Mouse (Mus musculus): Measurements from ENCODE around the gene Ctrb1. TPM values are rescaled to one million over a fixed set of nuclear protein-coding genes. Genes with fewer than 3 reads are reported as not detected.
A peak's percentile ranks its signal among the peaks of the same experiment; 100 is the strongest.

Ctrb1 gene
- polyA plus RNA-seq, 1 experiment from 2014 or later = not detected

DNA sequence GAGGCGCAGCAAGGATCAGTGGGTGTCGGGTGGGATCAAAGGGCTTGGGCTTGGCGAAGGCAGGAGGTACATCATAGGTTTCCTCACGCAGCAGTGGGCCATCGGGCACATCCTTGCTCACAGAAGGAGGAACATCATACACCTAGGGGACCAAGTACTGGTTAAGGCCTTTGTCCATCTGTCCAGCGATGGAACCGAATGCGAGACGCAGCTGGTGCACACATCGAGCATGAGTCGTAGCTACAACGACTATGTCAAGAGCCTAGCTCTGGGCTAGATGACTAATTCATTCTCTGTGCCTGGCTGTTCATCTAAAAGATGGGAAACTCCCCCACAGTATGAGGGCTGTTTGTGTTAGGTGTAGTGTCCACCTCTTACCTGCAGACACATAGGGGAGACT lies 23.5 kb upstream of the Ctrb1 start:
- peaks cover 50% of the 10 kb centered on the region for H3K4me1 ChIP-seq
- no peak for DNase-seq (ENCODE audit: low spot score)

GRCm38 (mm10) chr8:111713817-111714216 lies 23.0 kb upstream of the Ctrb1 start:
- DNase-seq (ENCODE audit: low spot score) = no peak
- Histone ChIP-seq H3K4me1 (peaks cover 47% of the 10 kb centered on the region), H3K4me3 (no peak overlapping the region), H3K27ac (no peak overlapping the region), H3K36me3 (peaks cover 83% of the 10 kb centered on the region), H3K27me3 (ENCODE audit: insufficient read depth, poor library complexity, severe bottlenecking) (no peaks in the 10 kb centered on the region), H3K9me3 (no peaks in the 10 kb centered on the region)
- WGBS = 93% methylated on average over 25 of the region's 25 CpGs

More for the DNA sequence above, 23.5 kb upstream of the Ctrb1 start:
- Histone ChIP-seq H3K4me3 (no peak overlapping the region), H3K27ac (no peak overlapping the region), H3K27me3 (ENCODE audit: insufficient read depth, poor library complexity, severe bottlenecking) (no peaks in the 10 kb centered on the region), H3K36me3 (peaks cover 82% of the 10 kb centered on the region), H3K9me3 (no peaks in the 10 kb centered on the region)
- 94% methylated on average over 12 of the region's 12 CpGs for WGBS

- 89% methylated on average over 11 of the region's 11 CpGs for WGBS
- peaks cover 44% of the 10 kb centered on the region for H3K4me1 ChIP-seq
- no peak for DNase-seq (ENCODE audit: low spot score)
- no peaks in the 10 kb centered on the region for H3K27me3 ChIP-seq (ENCODE audit: insufficient read depth, poor library complexity, severe bottlenecking)
- no peak overlapping the region for H3K4me3 ChIP-seq
- H3K9me3 ChIP-seq = no peaks in the 10 kb centered on the region
- peaks cover 87% of the 10 kb centered on the region for H3K36me3 ChIP-seq
- no peak overlapping the region for H3K27ac ChIP-seq
Measured at GRCm38 (mm10) chr8:111713291-111713690, 22.5 kb upstream of the Ctrb1 start.

GRCm38 (mm10) chr8:111712588-111712987 lies 21.8 kb upstream of the Ctrb1 start:
- H3K36me3 ChIP-seq = peaks cover 90% of the 10 kb centered on the region

DNA sequence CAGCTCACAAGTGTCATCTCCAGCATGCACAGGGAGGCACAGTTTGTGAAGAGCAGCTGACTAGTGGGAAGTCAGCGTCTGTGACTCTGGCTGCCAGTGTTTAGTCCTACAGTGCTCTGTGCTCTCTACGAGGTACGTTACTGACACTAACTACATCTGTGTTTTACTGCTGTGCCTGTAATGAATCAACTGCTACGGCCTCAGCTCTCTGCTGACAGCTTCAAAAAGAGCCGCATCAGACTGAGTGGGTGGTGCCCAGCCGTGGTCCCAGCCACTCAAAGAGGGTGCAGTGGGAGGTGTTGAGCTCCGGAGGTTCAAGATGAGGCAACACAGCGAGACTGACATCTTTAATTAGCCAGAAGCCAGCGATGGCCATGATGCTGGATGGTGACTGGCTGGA lies 21.3 kb upstream of the Ctrb1 start:
- Histone ChIP-seq H3K9me3 (no peaks in the 10 kb centered on the region), H3K4me3 (no peak overlapping the region), H3K27ac (no peak overlapping the region), H3K36me3 (peaks cover 92% of the 10 kb centered on the region), H3K4me1 (peaks cover 32% of the 10 kb centered on the region), H3K27me3 (ENCODE audit: insufficient read depth, poor library complexity, severe bottlenecking) (no peaks in the 10 kb centered on the region)
- 68% methylated on average over 9 of the region's 9 CpGs for WGBS
- DNase-seq (ENCODE audit: low spot score) = no peak

More at GRCm38 (mm10) chr8:111712588-111712987, 21.8 kb upstream of the Ctrb1 start:
- DNase-seq (ENCODE audit: low spot score) = no peak
- Histone ChIP-seq H3K27ac (no peak overlapping the region), H3K27me3 (ENCODE audit: insufficient read depth, poor library complexity, severe bottlenecking) (no peaks in the 10 kb centered on the region), H3K4me3 (no peak overlapping the region), H3K9me3 (no peaks in the 10 kb centered on the region), H3K4me1 (peaks cover 37% of the 10 kb centered on the region)
- WGBS = 78% methylated on average over 6 of the region's 6 CpGs

DNA sequence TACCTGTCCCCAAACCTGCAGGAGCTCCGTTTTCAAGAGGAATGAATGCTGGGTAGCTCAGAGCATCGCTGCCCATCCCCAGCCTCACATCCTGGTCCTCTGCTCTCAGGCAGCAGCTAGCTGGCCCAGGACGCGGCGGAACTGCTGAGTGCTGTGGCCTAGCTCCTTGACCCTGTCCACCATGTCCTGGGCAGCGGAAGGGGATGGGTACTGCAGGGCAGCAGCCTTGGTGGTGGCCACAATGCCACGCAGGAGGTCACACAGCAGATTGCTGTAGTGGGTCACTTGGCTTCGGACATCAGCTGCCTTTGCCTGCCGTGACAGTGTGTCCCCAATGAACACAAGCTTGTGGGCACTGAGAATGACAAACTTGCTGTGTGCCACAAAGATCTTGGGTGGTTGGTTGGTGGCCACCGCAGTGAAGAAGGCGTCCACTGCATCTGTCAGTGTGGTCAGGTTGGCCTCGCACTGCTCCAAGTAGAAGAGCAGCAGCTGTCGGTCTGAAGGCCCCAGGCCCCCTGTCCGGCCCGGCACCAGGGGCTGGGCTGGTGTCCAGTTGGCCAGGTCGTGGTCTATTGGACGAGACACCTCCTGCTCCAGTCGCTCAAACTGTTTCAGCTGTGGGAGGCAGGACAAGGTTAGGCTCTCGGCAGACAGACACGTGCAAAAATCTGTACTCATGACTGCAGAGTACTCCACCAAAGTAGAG lies 20.1 kb upstream of the Ctrb1 start:
- Histone ChIP-seq H3K27ac (no peak overlapping the region), H3K4me3 (no peak overlapping the region), H3K4me1 (peaks cover 31% of the 10 kb centered on the region), H3K27me3 (ENCODE audit: insufficient read depth, poor library complexity, severe bottlenecking) (no peaks in the 10 kb centered on the region), H3K36me3 (peaks cover 82% of the 10 kb centered on the region), H3K9me3 (no peaks in the 10 kb centered on the region)
- no peak for DNase-seq (ENCODE audit: low spot score)
- WGBS = 91% methylated on average over 20 of the region's 20 CpGs

DNA sequence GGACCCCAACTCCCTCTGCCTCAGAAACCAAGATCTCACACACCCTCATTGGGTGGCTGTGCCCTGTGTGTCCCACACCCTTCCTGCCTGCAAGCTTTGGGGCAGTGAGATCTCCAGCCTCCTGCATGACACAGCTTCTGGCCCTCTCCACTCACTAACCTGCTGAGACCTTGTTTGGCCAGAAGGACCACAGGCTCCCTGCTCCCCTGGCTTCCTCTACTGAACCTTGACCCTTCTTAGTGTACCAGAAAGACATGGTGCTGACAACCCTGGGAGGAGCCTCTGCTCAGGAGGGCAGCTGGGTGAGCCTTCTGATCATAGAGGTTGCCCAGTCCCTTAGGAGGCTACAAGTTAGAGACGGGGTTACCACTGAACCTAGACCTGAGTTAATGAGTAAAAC lies 18.4 kb upstream of the Ctrb1 start:
- peaks cover 36% of the 10 kb centered on the region for H3K4me1 ChIP-seq
- no peak overlapping the region for H3K27ac ChIP-seq
- no peaks in the 10 kb centered on the region for H3K27me3 ChIP-seq (ENCODE audit: insufficient read depth, poor library complexity, severe bottlenecking)
- 89% methylated on average over 1 of the region's 1 CpGs for WGBS
- DNase-seq (ENCODE audit: low spot score) = no peak
- no peaks in the 10 kb centered on the region for H3K9me3 ChIP-seq
- H3K4me3 ChIP-seq = no peak overlapping the region
- H3K36me3 ChIP-seq = peaks cover 65% of the 10 kb centered on the region

- Histone ChIP-seq H3K4me1 (peaks cover 36% of the 10 kb centered on the region), H3K9me3 (no peaks in the 10 kb centered on the region), H3K27ac (no peak overlapping the region), H3K4me3 (no peak overlapping the region), H3K36me3 (peaks cover 55% of the 10 kb centered on the region), H3K27me3 (ENCODE audit: insufficient read depth, poor library complexity, severe bottlenecking) (no peaks in the 10 kb centered on the region)
- 91% methylated on average over 6 of the region's 6 CpGs for WGBS
- no peak for DNase-seq (ENCODE audit: low spot score)
Measured at GRCm38 (mm10) chr8:111708265-111708664, 17.5 kb upstream of the Ctrb1 start.

DNA sequence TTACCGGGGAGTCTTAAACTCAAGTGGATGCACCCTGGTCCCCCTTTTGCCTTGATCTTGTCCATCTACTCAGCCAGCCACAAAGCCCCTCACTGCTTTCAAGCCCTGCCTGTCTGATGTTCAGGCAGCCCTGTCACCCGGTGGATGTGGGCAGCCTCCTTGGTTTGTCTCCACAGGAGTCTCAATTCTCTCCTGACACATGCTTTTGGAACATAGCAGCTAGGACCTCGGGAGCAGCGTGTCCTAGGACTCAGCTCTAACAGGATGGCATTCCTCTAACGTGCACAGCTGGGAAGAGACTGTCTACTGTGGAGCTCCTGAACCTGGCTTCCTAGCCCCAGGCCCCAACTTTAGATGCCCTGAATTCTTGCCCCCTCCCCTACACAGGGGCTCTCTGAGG lies 14.9 kb upstream of the Ctrb1 start:
- no peaks in the 10 kb centered on the region for H3K27me3 ChIP-seq (ENCODE audit: insufficient read depth, poor library complexity, severe bottlenecking)
- WGBS = 57% methylated on average over 5 of the region's 5 CpGs
- H3K4me1 ChIP-seq = peaks cover 37% of the 10 kb centered on the region
- peak overlapping the region; percentile 3 for H3K27ac ChIP-seq
- no peaks in the 10 kb centered on the region for H3K9me3 ChIP-seq
- peak; percentile 71 for DNase-seq (ENCODE audit: low spot score)
- no peak overlapping the region for H3K4me3 ChIP-seq
- peaks cover 30% of the 10 kb centered on the region for H3K36me3 ChIP-seq

GRCm38 (mm10) chr8:111705222-111705621 lies 14.4 kb upstream of the Ctrb1 start:
- 25% methylated on average over 3 of the region's 3 CpGs for WGBS
- no peaks in the 10 kb centered on the region for H3K27me3 ChIP-seq (ENCODE audit: insufficient read depth, poor library complexity, severe bottlenecking)
- peak overlapping the region; percentile 3 for H3K27ac ChIP-seq
- H3K36me3 ChIP-seq = peaks cover 25% of the 10 kb centered on the region
- peaks cover 37% of the 10 kb centered on the region for H3K4me1 ChIP-seq
- DNase-seq (ENCODE audit: low spot score) = peak; percentile 73
- H3K4me3 ChIP-seq = no peak overlapping the region
- H3K9me3 ChIP-seq = no peaks in the 10 kb centered on the region

DNA sequence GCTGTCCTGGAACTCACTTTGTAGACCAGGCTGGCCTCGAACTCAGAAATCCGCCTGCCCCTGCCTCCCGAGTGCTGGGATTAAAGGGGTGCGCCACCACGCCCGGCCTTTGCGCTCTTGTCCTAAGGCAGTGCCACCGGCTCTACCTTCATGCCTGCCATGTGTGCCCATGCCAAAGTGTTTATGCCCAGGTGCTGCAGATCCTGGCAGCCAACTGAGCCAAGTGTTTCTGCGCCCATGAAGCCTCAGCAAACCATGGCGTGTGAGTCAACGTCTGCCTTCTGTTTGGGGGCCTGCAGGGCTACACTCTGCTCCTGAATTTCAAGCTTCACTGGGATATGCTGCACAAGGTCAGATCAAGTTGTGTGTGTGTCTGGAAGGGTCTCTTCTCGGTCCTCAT lies 13.8 kb upstream of the Ctrb1 start:
- Histone ChIP-seq H3K4me3 (no peak overlapping the region), H3K4me1 (peaks cover 37% of the 10 kb centered on the region), H3K27ac (peak overlapping the region; percentile 3; the same call in 1 of the 2 replicates), H3K9me3 (no peaks in the 10 kb centered on the region), H3K36me3 (peaks cover 18% of the 10 kb centered on the region), H3K27me3 (ENCODE audit: insufficient read depth, poor library complexity, severe bottlenecking) (no peaks in the 10 kb centered on the region)
- 92% methylated on average over 12 of the region's 12 CpGs for WGBS
- no peak for DNase-seq (ENCODE audit: low spot score)

DNA sequence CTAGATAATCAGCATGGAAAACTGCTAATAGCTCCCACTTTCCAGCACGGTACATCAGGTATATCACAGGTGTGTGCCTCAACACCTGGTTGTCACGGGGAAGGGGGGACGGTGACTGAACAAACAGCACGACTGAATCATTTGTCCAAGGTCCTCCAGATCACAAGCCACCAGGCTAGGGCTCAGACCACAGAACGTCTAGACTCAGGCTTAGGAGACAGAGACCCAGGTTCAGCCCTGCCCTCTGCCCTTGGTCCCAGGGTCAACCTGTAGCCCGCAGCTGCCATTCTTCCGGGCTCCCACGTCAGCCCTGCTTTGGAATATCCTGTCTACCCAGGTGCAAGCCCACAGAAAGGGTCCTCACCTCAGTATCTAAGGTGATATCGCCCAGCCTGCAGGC lies 10.6 kb upstream of the Ctrb1 start:
- Histone ChIP-seq H3K27ac (no peak overlapping the region), H3K4me3 (no peak overlapping the region), H3K4me1 (peaks cover 30% of the 10 kb centered on the region), H3K9me3 (0 out of 2 replicates have a peak, but pooled peaks cover 4% of the 10 kb centered on the region), H3K27me3 (ENCODE audit: insufficient read depth, poor library complexity, severe bottlenecking) (no peaks in the 10 kb centered on the region), H3K36me3 (no peaks in the 10 kb centered on the region)
- 81% methylated on average over 9 of the region's 9 CpGs for WGBS
- DNase-seq (ENCODE audit: low spot score) = no peak

GRCm38 (mm10) chr8:111700740-111701139 lies 9.9 kb upstream of the Ctrb1 start:
- Histone ChIP-seq H3K4me1 (peaks cover 24% of the 10 kb centered on the region), H3K9me3 (0 out of 2 replicates have a peak, but pooled peaks cover 4% of the 10 kb centered on the region), H3K4me3 (no peak overlapping the region), H3K36me3 (no peaks in the 10 kb centered on the region), H3K27me3 (ENCODE audit: insufficient read depth, poor library complexity, severe bottlenecking) (no peaks in the 10 kb centered on the region), H3K27ac (no peak overlapping the region)
- 83% methylated on average over 5 of the region's 5 CpGs for WGBS
- peak; percentile 69 for DNase-seq (ENCODE audit: low spot score)

DNA sequence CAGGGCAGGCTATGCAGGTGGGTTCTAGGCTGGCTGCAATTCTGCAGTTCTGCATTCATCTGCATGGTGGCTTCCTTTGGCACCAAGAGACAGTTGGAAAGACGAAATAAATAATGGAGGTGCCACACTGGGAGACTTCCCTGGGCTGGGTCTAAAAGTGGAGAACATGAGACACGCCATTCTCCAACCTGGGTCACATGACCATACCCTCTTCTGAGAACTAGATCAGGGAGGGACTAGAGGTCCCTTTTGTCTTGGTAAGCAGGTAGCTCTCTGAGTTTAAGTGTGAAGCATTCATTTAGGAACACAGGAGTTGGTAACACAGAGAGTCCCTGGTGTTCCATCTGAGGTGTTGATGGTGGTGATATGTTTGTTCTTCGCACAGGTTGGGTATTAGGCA lies 9.4 kb upstream of the Ctrb1 start:
- Histone ChIP-seq H3K9me3 (0 out of 2 replicates have a peak, but pooled peaks cover 4% of the 10 kb centered on the region), H3K27ac (no peak overlapping the region), H3K36me3 (no peaks in the 10 kb centered on the region), H3K27me3 (ENCODE audit: insufficient read depth, poor library complexity, severe bottlenecking) (no peaks in the 10 kb centered on the region), H3K4me3 (no peak overlapping the region), H3K4me1 (peaks cover 23% of the 10 kb centered on the region)
- WGBS = 79% methylated on average over 3 of the region's 3 CpGs
- DNase-seq (ENCODE audit: low spot score) = no peak
